ENCODE assay signal across 40 mouse cellular contexts in genomic region chr19:4449230-4449629, GRCm38 (mm10). TPM values are rescaled to one million over a fixed set of nuclear protein-coding genes. Genes with fewer than 3 reads are reported as not detected.
"Had no signal": no experiment of that assay in that cellular context is flagged by ENCODE, and none has a peak within 500 bp of the region (broad histone marks: within the 10 kb centered on the region; RNA-seq: fewer than 3 reads in every experiment).

No protein-coding gene starts in this region.

- H3K4me1 ChIP-seq: heart, embryonic 12.5 days; hindbrain, embryonic 15.5 days had no signal

- H3K9ac ChIP-seq: heart, embryonic 12.5 days; heart, embryonic 13.5 days; heart, embryonic 15.5 days; hindbrain, embryonic 12.5 days; hindbrain, embryonic 13.5 days; hindbrain, embryonic 14.5 days; hindbrain, embryonic 15.5 days; intestine, embryonic 15.5 days; kidney, embryonic 15.5 days had no signal

- H3K36me3 ChIP-seq: heart, embryonic 13.5 days; heart, embryonic 15.5 days; hindbrain, embryonic 10.5 days; hindbrain, embryonic 12.5 days; hindbrain, embryonic 13.5 days; hindbrain, embryonic 15.5 days; intestine, embryonic 15.5 days; kidney, embryonic 15.5 days had no signal

- DNase-seq: heart, postnatal 10 days; heart, postnatal 14 days; heart, postnatal 36 days; heart, postnatal 4 days; kidney, adult 11 months; kidney, adult 18-20 months; kidney, adult 2 months; kidney, adult 8-10 months; kidney, adult 9 months; kidney, postnatal 10 days; kidney, postnatal 14 days; kidney, postnatal 25 days; kidney, postnatal 36 days; kidney, postnatal 4 days; layer of hippocampus, adult 9-11 months; layer of hippocampus, postnatal 36 days had no signal

- H3K27me3 ChIP-seq: heart, embryonic 12.5 days; heart, embryonic 13.5 days; heart, embryonic 15.5 days; hindbrain, embryonic 12.5 days; hindbrain, embryonic 13.5 days; hindbrain, embryonic 15.5 days; intestine, embryonic 15.5 days; kidney, embryonic 15.5 days had no signal

- H3K27ac ChIP-seq: heart, embryonic 10.5 days; heart, embryonic 13.5 days; heart, embryonic 15.5 days; hindbrain, embryonic 10.5 days; hindbrain, embryonic 12.5 days; hindbrain, embryonic 13.5 days; hindbrain, embryonic 14.5 days; hindbrain, embryonic 15.5 days; hindbrain, postnatal 0 days; intestine, embryonic 15.5 days; kidney, embryonic 15.5 days; kidney, postnatal 0 days; layer of hippocampus, adult 2 months had no signal

- ATAC-seq: hindbrain, embryonic 16.5 days; hindbrain, postnatal 0 days; inflammation-experienced regulatory T-cells, adult 6 months; intestine, embryonic 15.5 days; intestine, embryonic 16.5 days; intestine, postnatal 0 days had no signal

- H3K4me3 ChIP-seq: heart, embryonic 10.5 days; heart, embryonic 12.5 days; heart, embryonic 13.5 days; heart, embryonic 15.5 days; hindbrain, embryonic 10.5 days; hindbrain, embryonic 12.5 days; hindbrain, embryonic 13.5 days; hindbrain, embryonic 15.5 days; intestine, embryonic 15.5 days; kidney, embryonic 15.5 days; layer of hippocampus, adult 2 months had no signal

- H3K4me2 ChIP-seq: heart, embryonic 11.5 days; heart, embryonic 12.5 days; heart, embryonic 13.5 days; heart, embryonic 15.5 days; hindbrain, embryonic 12.5 days; hindbrain, embryonic 13.5 days; hindbrain, embryonic 14.5 days; hindbrain, embryonic 15.5 days; intestine, embryonic 15.5 days; kidney, embryonic 15.5 days had no signal

- H3K9me3 ChIP-seq: heart, embryonic 10.5 days; heart, embryonic 12.5 days; heart, embryonic 13.5 days; heart, embryonic 15.5 days; hindbrain, embryonic 10.5 days; hindbrain, embryonic 12.5 days; hindbrain, embryonic 13.5 days; hindbrain, embryonic 15.5 days; intestine, embryonic 15.5 days; kidney, embryonic 15.5 days had no signal

RNA-seq across cellular contexts. Expression of gene 2010003K11Rik, which starts 49.2 kb away (rescaled TPM):
- polyA plus RNA-seq: heart, embryonic 10.5 days; heart, embryonic 11.5 days; heart, embryonic 12.5 days; heart, embryonic 13.5 days; heart, embryonic 14.5 days; heart, embryonic 15.5 days; heart, postnatal 0 days; hindbrain, embryonic 11.5 days; hindbrain, embryonic 12.5 days; hindbrain, embryonic 13.5 days; hindbrain, embryonic 14.5 days; hindbrain, embryonic 15.5 days; hindbrain, embryonic 16.5 days; inflammation-experienced regulatory T-cells, adult 6 months; intestine, embryonic 14.5 days; kidney, embryonic 14.5 days; kidney, embryonic 15.5 days had no signal
